Mouse (Mus musculus) embryonic facial prominence, embryonic 14.5 days (tissue): Measurements from ENCODE around the gene Kctd13. TPM values are rescaled to one million over a fixed set of nuclear protein-coding genes. Genes with fewer than 3 reads are reported as not detected.

Source experiments
- ATAC-seq: fragments of 200-750 bp; cut with Nextera tagmentation; 2 replicates; pipeline ENCODE4 v1.8.0; 2017; ENCODE audit warnings: low read depth, moderate number of reproducible peaks, moderate TSS enrichment
- DNase-seq: peaks from one replicate; pipeline ENCODE4 v3.0.0-alpha.2; 2015; ENCODE audit warnings: low spot score
- H3K27ac ChIP-seq: fragments of 300-500 bp; sonication (generic); replicated peaks from 2 replicates; pipeline ENCODE4 v1.5.1; 2014; ENCODE audit warnings: low read depth, mild to moderate bottlenecking, low read length, moderate library complexity
- H3K27me3 ChIP-seq: fragments of 300-500 bp; sonication (generic); replicated peaks from 2 replicates; pipeline ENCODE4 v1.6.1; 2014; ENCODE audit warnings: low read length; ENCODE audit not compliant: control insufficient read depth, insufficient read depth
- H3K36me3 ChIP-seq: fragments of 300-500 bp; sonication (generic); 2 replicates; pipeline ENCODE4 v1.6.1; 2014; ENCODE audit warnings: low read length, mixed read lengths; ENCODE audit not compliant: control insufficient read depth, insufficient read depth
- H3K4me1 ChIP-seq: fragments of 300-500 bp; sonication (generic); 2 replicates; pipeline ENCODE4 v1.6.1; 2014; ENCODE audit warnings: antibody characterized with exemption, low read length; ENCODE audit not compliant: control insufficient read depth, insufficient read depth
- H3K4me2 ChIP-seq: fragments of 300-500 bp; sonication (generic); 2 replicates; pipeline ENCODE4 v1.6.1; 2014; ENCODE audit warnings: low read depth, mild to moderate bottlenecking, low read length, moderate library complexity, mixed read lengths
- H3K4me3 ChIP-seq: fragments of 300-500 bp; sonication (generic); 2 replicates; pipeline ENCODE4 v1.5.1; 2014; ENCODE audit warnings: low read depth, mild to moderate bottlenecking, low read length
- H3K9ac ChIP-seq: fragments of 300-500 bp; sonication (generic); 2 replicates; pipeline ENCODE4 v1.6.1; 2014; ENCODE audit warnings: low read depth, mild to moderate bottlenecking, low read length, moderate library complexity, mixed read lengths
- H3K9me3 ChIP-seq: fragments of 300-500 bp; sonication (generic); 2 replicates; pipeline ENCODE4 v1.6.1; 2016; ENCODE audit warnings: low read length; ENCODE audit not compliant: control insufficient read depth
- WGBS: fragments of 180-500 bp; shearing (Covaris S2); extraction: QIAGEN DNeasy Blood & Tissue Kit; methylation state at CpG from one replicate; pipeline ENCODE4 v1.1.7; 2014; 5-methylcytosine and 5-hydroxymethylcytosine counted together
- polyA plus RNA-seq: library from polyadenylated mRNA; unstranded; fragments of >200 nt; fragmentation: Nextera tagmentation; extraction: Ambion mirVana; gene quantifications from 2 replicates; pipeline ENCODE4 v1.2.1, GENCODE M21; 2014

The Kctd13 gene
- polyA plus RNA-seq, 1 experiment from 2014 or later, result 13.7 TPM

GRCm38 (mm10) chr7:126949793-126950646 is 21.3 kb downstream of the Kctd13 start, which contains the start of gene Sez6l2:
Gene Sez6l2 (plus strand): TSS chr7:126950563.
- H3K27me3 ChIP-seq, result peaks cover 29% of the 10 kb centered on the region
- H3K9ac ChIP-seq, result peak within 1 kb of the TSS; percentile 22; the same call in 1 of the 2 replicates
- WGBS, result 2% methylated on average over 32 of the region's 42 CpGs
- H3K9me3 ChIP-seq, result no peaks in the 10 kb centered on the region
- H3K4me1 ChIP-seq, result 0 out of 2 replicates have a peak, but pooled peaks cover 7% of the 10 kb centered on the region
- ATAC-seq (peak; percentile 92), DNase-seq (peak; percentile 94)
- H3K27ac ChIP-seq, result no peak within 1 kb of the TSS
- peak within 1 kb of the TSS; percentile 87 for H3K4me2 ChIP-seq
- 0 out of 2 replicates have a peak, but pooled peaks cover 5% of the 10 kb centered on the region for H3K36me3 ChIP-seq
- peak within 1 kb of the TSS; percentile 43 for H3K4me3 ChIP-seq

GRCm38 (mm10) chr7:126950647-126951615 is 22.3 kb downstream of the Kctd13 start:
- H3K4me3 ChIP-seq, result peak overlapping the region; percentile 43; the same call in 1 of the 2 replicates
- no peak overlapping the region for H3K27ac ChIP-seq
- DNase-seq, result no peak
- no peaks in the 10 kb centered on the region for H3K9me3 ChIP-seq
- peak overlapping the region; percentile 87; the same call in 1 of the 2 replicates for H3K4me2 ChIP-seq
- H3K36me3 ChIP-seq, result no peaks in the 10 kb centered on the region
- H3K27me3 ChIP-seq, result peaks cover 29% of the 10 kb centered on the region
- no peak overlapping the region for H3K9ac ChIP-seq
- WGBS, result 5% methylated on average over 26 of the region's 26 CpGs
- H3K4me1 ChIP-seq, result 0 out of 2 replicates have a peak, but pooled peaks cover 7% of the 10 kb centered on the region
- no peak for ATAC-seq

GRCm38 (mm10) chr7:126951741-126952140 is 23.1 kb downstream of the Kctd13 start:
- Histone ChIP-seq H3K27ac (no peak overlapping the region), H3K4me2 (no peak overlapping the region), H3K4me1 (0 out of 2 replicates have a peak, but pooled peaks cover 7% of the 10 kb centered on the region), H3K27me3 (peaks cover 29% of the 10 kb centered on the region), H3K9me3 (no peaks in the 10 kb centered on the region), H3K9ac (no peak overlapping the region), H3K4me3 (no peak overlapping the region), H3K36me3 (no peaks in the 10 kb centered on the region)
- DNase-seq (no peak), ATAC-seq (no peak)
- WGBS, result 22% methylated on average over 4 of the region's 4 CpGs

- H3K9ac ChIP-seq, result no peak overlapping the region
- peaks cover 29% of the 10 kb centered on the region for H3K27me3 ChIP-seq
- H3K9me3 ChIP-seq, result no peaks in the 10 kb centered on the region
- H3K36me3 ChIP-seq, result no peaks in the 10 kb centered on the region
- H3K4me3 ChIP-seq, result no peak overlapping the region
- no peak overlapping the region for H3K4me2 ChIP-seq
- no peak overlapping the region for H3K27ac ChIP-seq
- no peak for DNase-seq
- H3K4me1 ChIP-seq, result 0 out of 2 replicates have a peak, but pooled peaks cover 7% of the 10 kb centered on the region
- ATAC-seq, result no peak
- WGBS, result 2% methylated on average over 8 of the region's 8 CpGs
These were observed 24.0 kb downstream of the Kctd13 start for GRCm38 (mm10) chr7:126952646-126953045.

- Histone ChIP-seq H3K9me3 (no peaks in the 10 kb centered on the region), H3K4me3 (no peak overlapping the region), H3K36me3 (no peaks in the 10 kb centered on the region), H3K27me3 (peaks cover 26% of the 10 kb centered on the region), H3K4me1 (0 out of 2 replicates have a peak, but pooled peaks cover 5% of the 10 kb centered on the region), H3K9ac (no peak overlapping the region), H3K4me2 (no peak overlapping the region), H3K27ac (no peak overlapping the region)
- WGBS, result 44% methylated on average over 3 of the region's 3 CpGs
- ATAC-seq, result no peak
- DNase-seq, result no peak
These were observed 26.4 kb downstream of the Kctd13 start for GRCm38 (mm10) chr7:126955125-126955524.

- no peak overlapping the region for H3K4me3 ChIP-seq
- H3K9ac ChIP-seq, result no peak overlapping the region
- ATAC-seq, result no peak
- 69% methylated on average over 8 of the region's 9 CpGs for WGBS
- peaks cover 13% of the 10 kb centered on the region; the same call in 1 of the 2 replicates for H3K27me3 ChIP-seq
- no peaks in the 10 kb centered on the region for H3K9me3 ChIP-seq
- no peak overlapping the region for H3K27ac ChIP-seq
- no peak for DNase-seq
- H3K4me2 ChIP-seq, result no peak overlapping the region
- no peaks in the 10 kb centered on the region for H3K36me3 ChIP-seq
- H3K4me1 ChIP-seq, result no peaks in the 10 kb centered on the region
These were observed 31.1 kb downstream of the Kctd13 start for GRCm38 (mm10) chr7:126959780-126960179.

GRCm38 (mm10) chr7:126961095-126961494 is 32.4 kb downstream of the Kctd13 start:
- Histone ChIP-seq H3K4me3 (no peak overlapping the region), H3K9me3 (no peaks in the 10 kb centered on the region), H3K27me3 (peaks cover 13% of the 10 kb centered on the region; the same call in 1 of the 2 replicates), H3K36me3 (no peaks in the 10 kb centered on the region), H3K4me1 (no peaks in the 10 kb centered on the region), H3K27ac (no peak overlapping the region), H3K4me2 (no peak overlapping the region), H3K9ac (no peak overlapping the region)
- 86% methylated on average over 5 of the region's 5 CpGs for WGBS
- ATAC-seq, result no peak
- no peak for DNase-seq

- Histone ChIP-seq H3K9me3 (no peaks in the 10 kb centered on the region), H3K4me2 (no peak overlapping the region), H3K9ac (no peak overlapping the region), H3K4me1 (no peaks in the 10 kb centered on the region), H3K4me3 (no peak overlapping the region), H3K27ac (no peak overlapping the region), H3K27me3 (peaks cover 13% of the 10 kb centered on the region; the same call in 1 of the 2 replicates), H3K36me3 (no peaks in the 10 kb centered on the region)
- ATAC-seq, result no peak
- 91% methylated on average over 4 of the region's 4 CpGs for WGBS
- DNase-seq, result no peak
These were observed 33.3 kb downstream of the Kctd13 start for GRCm38 (mm10) chr7:126961965-126962364.
